Mouse (Mus musculus) lung, embryonic 16.5 days (tissue): ENCODE data around the gene Lss. TPM values are rescaled to one million over a fixed set of nuclear protein-coding genes. Genes with fewer than 3 reads are reported as not detected.

Experiments
- ATAC-seq: fragments of 200-750 bp; cut with Nextera tagmentation; 2 replicates; pipeline ENCODE4 v1.8.0; 2017; ENCODE audit warnings: low read depth, mild to moderate bottlenecking, moderate library complexity
- H3K27ac ChIP-seq: fragments of 300-500 bp; sonication (generic); 2 replicates; pipeline ENCODE4 v1.5.1; 2014; ENCODE audit warnings: mild to moderate bottlenecking, control low read depth, low read length
- H3K27me3 ChIP-seq: fragments of 300-500 bp; sonication (generic); 2 replicates; pipeline ENCODE4 v1.6.1; 2014; ENCODE audit warnings: low read depth, low read length, mixed read lengths; ENCODE audit not compliant: control insufficient read depth, insufficient read depth
- H3K36me3 ChIP-seq: fragments of 300-500 bp; sonication (generic); 2 replicates; pipeline ENCODE4 v1.6.1; 2014; ENCODE audit warnings: low read length; ENCODE audit not compliant: control insufficient read depth, insufficient read depth
- H3K4me1 ChIP-seq: fragments of 300-500 bp; sonication (generic); replicated peaks from 2 replicates; pipeline ENCODE4 v1.6.1; 2014; ENCODE audit warnings: low read length, mixed read lengths; ENCODE audit not compliant: control insufficient read depth, insufficient read depth
- H3K4me2 ChIP-seq: fragments of 300-500 bp; sonication (generic); 2 replicates; pipeline ENCODE4 v1.6.1; 2014; ENCODE audit warnings: low read depth, low read length, control low read depth
- H3K4me3 ChIP-seq: fragments of 300-500 bp; sonication (generic); 2 replicates; pipeline ENCODE4 v1.5.1; 2014; ENCODE audit warnings: mild to moderate bottlenecking, low read length, control low read depth
- H3K9ac ChIP-seq: fragments of 300-500 bp; sonication (generic); 2 replicates; pipeline ENCODE4 v1.6.1; 2014; ENCODE audit warnings: low read length, control low read depth
- H3K9me3 ChIP-seq: fragments of 300-500 bp; sonication (generic); 2 replicates; pipeline ENCODE4 v1.6.1; 2016; ENCODE audit warnings: low read length; ENCODE audit not compliant: control insufficient read depth
- WGBS: fragments of 180-500 bp; shearing (Covaris S2); extraction: QIAGEN DNeasy Blood & Tissue Kit; methylation state at CpG from one replicate; pipeline ENCODE4 v1.1.7; 2014; 5-methylcytosine and 5-hydroxymethylcytosine counted together
- polyA plus RNA-seq: library from polyadenylated mRNA; unstranded; fragments of >200 nt; fragmentation: Nextera tagmentation; extraction: Ambion mirVana; gene quantifications from 2 replicates; pipeline ENCODE4 v1.2.1, GENCODE M21; 2015

The Lss gene
- polyA plus RNA-seq, 1 experiment from 2014 or later, result 20.8 TPM

GRCm38 (mm10) chr10:76548218-76548617 lies 16.8 kb downstream of the Lss start:
- Histone ChIP-seq H3K9ac (no peak overlapping the region), H3K4me2 (no peak overlapping the region), H3K36me3 (peaks cover 29% of the 10 kb centered on the region), H3K27me3 (no peaks in the 10 kb centered on the region), H3K27ac (no peak overlapping the region), H3K4me1 (no peaks in the 10 kb centered on the region), H3K4me3 (no peak overlapping the region), H3K9me3 (no peaks in the 10 kb centered on the region)
- no peak for ATAC-seq
- WGBS, result 88% methylated on average over 8 of the region's 8 CpGs

GRCm38 (mm10) chr10:76550458-76550857 lies 19.1 kb downstream of the Lss start:
- Histone ChIP-seq H3K36me3 (peaks cover 30% of the 10 kb centered on the region), H3K4me2 (no peak overlapping the region), H3K4me3 (no peak overlapping the region), H3K4me1 (no peaks in the 10 kb centered on the region), H3K27ac (no peak overlapping the region), H3K9me3 (no peaks in the 10 kb centered on the region), H3K27me3 (no peaks in the 10 kb centered on the region), H3K9ac (no peak overlapping the region)
- WGBS, result 86% methylated on average over 5 of the region's 5 CpGs
- no peak for ATAC-seq

- no peaks in the 10 kb centered on the region for H3K4me1 ChIP-seq
- peaks cover 30% of the 10 kb centered on the region for H3K36me3 ChIP-seq
- no peak for ATAC-seq
- no peak overlapping the region for H3K4me2 ChIP-seq
- H3K9ac ChIP-seq, result no peak overlapping the region
- H3K9me3 ChIP-seq, result no peaks in the 10 kb centered on the region
- no peak overlapping the region for H3K27ac ChIP-seq
- WGBS, result 76% methylated on average over 3 of the region's 3 CpGs
- no peak overlapping the region for H3K4me3 ChIP-seq
- H3K27me3 ChIP-seq, result no peaks in the 10 kb centered on the region
Observed at GRCm38 (mm10) chr10:76551556-76551955, 20.2 kb downstream of the Lss start.

- H3K4me2 ChIP-seq, result no peak overlapping the region
- peaks cover 27% of the 10 kb centered on the region for H3K36me3 ChIP-seq
- 83% methylated on average over 5 of the region's 5 CpGs for whole genome bisulfite sequencing
- ATAC-seq, result no peak
- H3K4me1 ChIP-seq, result no peaks in the 10 kb centered on the region
- H3K9ac ChIP-seq, result no peak overlapping the region
- no peaks in the 10 kb centered on the region for H3K9me3 ChIP-seq
- H3K27me3 ChIP-seq, result no peaks in the 10 kb centered on the region
- no peak overlapping the region for H3K4me3 ChIP-seq
- H3K27ac ChIP-seq, result no peak overlapping the region
Observed at GRCm38 (mm10) chr10:76554061-76554460, 22.7 kb downstream of the Lss start.

- H3K9me3 ChIP-seq, result no peaks in the 10 kb centered on the region
- no peak for ATAC-seq
- no peaks in the 10 kb centered on the region for H3K36me3 ChIP-seq
- H3K4me3 ChIP-seq, result no peak within 1 kb of the TSS
- H3K27me3 ChIP-seq, result no peaks in the 10 kb centered on the region
- H3K9ac ChIP-seq, result no peak within 1 kb of the TSS
- no peak within 1 kb of the TSS for H3K27ac ChIP-seq
- no peaks in the 10 kb centered on the region for H3K4me1 ChIP-seq
- WGBS, result 86% methylated on average over 10 of the region's 10 CpGs
- H3K4me2 ChIP-seq, result no peak within 1 kb of the TSS
Observed at GRCm38 (mm10) chr10:76561972-76562371, 30.6 kb downstream of the Lss start, which contains the start of gene Spatc1l. Gene Spatc1l (plus strand): TSS chr10:76562272.

- Histone ChIP-seq H3K36me3 (no peaks in the 10 kb centered on the region), H3K4me2 (no peak overlapping the region), H3K9me3 (no peaks in the 10 kb centered on the region), H3K27ac (no peak overlapping the region), H3K4me1 (no peaks in the 10 kb centered on the region), H3K9ac (no peak overlapping the region), H3K4me3 (no peak overlapping the region), H3K27me3 (no peaks in the 10 kb centered on the region)
- no peak for ATAC-seq
- WGBS, result 90% methylated on average over 22 of the region's 22 CpGs
Observed at GRCm38 (mm10) chr10:76569996-76570685, 38.8 kb downstream of the Lss start.

GRCm38 (mm10) chr10:76571070-76571469 lies 39.7 kb downstream of the Lss start:
- Histone ChIP-seq H3K4me1 (no peaks in the 10 kb centered on the region), H3K9ac (no peak overlapping the region), H3K36me3 (no peaks in the 10 kb centered on the region), H3K27ac (no peak overlapping the region), H3K4me2 (no peak overlapping the region), H3K9me3 (no peaks in the 10 kb centered on the region), H3K4me3 (no peak overlapping the region), H3K27me3 (no peaks in the 10 kb centered on the region)
- WGBS, result 59% methylated on average over 2 of the region's 2 CpGs
- ATAC-seq, result no peak

GRCm38 (mm10) chr10:76572151-76572550 lies 40.8 kb downstream of the Lss start:
- no peaks in the 10 kb centered on the region for H3K4me1 ChIP-seq
- H3K9me3 ChIP-seq, result no peaks in the 10 kb centered on the region
- no peak overlapping the region for H3K9ac ChIP-seq
- H3K36me3 ChIP-seq, result no peaks in the 10 kb centered on the region
- no peaks in the 10 kb centered on the region for H3K27me3 ChIP-seq
- H3K4me2 ChIP-seq, result no peak overlapping the region
- no peak overlapping the region for H3K4me3 ChIP-seq
- no peak overlapping the region for H3K27ac ChIP-seq
- no peak for ATAC-seq
- 77% methylated on average over 3 of the region's 3 CpGs for whole genome bisulfite sequencing

- Histone ChIP-seq H3K4me1 (no peaks in the 10 kb centered on the region), H3K27ac (no peak within 1 kb of the TSS), H3K36me3 (no peaks in the 10 kb centered on the region), H3K27me3 (no peaks in the 10 kb centered on the region), H3K4me3 (no peak within 1 kb of the TSS), H3K9me3 (no peaks in the 10 kb centered on the region), H3K9ac (no peak within 1 kb of the TSS), H3K4me2 (no peak within 1 kb of the TSS)
- 63% methylated on average over 3 of the region's 3 CpGs for WGBS
- no peak for ATAC-seq
Observed at GRCm38 (mm10) chr10:76575374-76575773, 44.0 kb downstream of the Lss start, which contains the start of gene Ftcd. Gene Ftcd (plus strand): TSS chr10:76575648.
